Mouse (Mus musculus) neural tube, embryonic 12.5 days (tissue): ENCODE results near the gene 1700028P14Rik. TPM values are rescaled to one million over a fixed set of nuclear protein-coding genes. Genes with fewer than 3 reads are reported as not detected.

Experiments
- ATAC-seq: fragments of 200-750 bp; cut with Nextera tagmentation; 2 replicates; pipeline ENCODE4 v1.8.0; 2017; ENCODE audit warnings: low read depth, mild to moderate bottlenecking, moderate TSS enrichment, moderate library complexity; ENCODE audit not compliant: low FRiP score
- H3K27ac ChIP-seq: fragments of 300-500 bp; sonication (generic); 2 replicates; pipeline ENCODE4 v1.5.1; 2016
- H3K27me3 ChIP-seq: fragments of 300-500 bp; sonication (generic); replicated peaks from 2 replicates; pipeline ENCODE4 v1.6.1; 2016; ENCODE audit warnings: mild to moderate bottlenecking
- H3K36me3 ChIP-seq: fragments of 300-500 bp; sonication (generic); 2 replicates; pipeline ENCODE4 v1.6.1; 2016; ENCODE audit warnings: mild to moderate bottlenecking
- H3K4me1 ChIP-seq: fragments of 300-500 bp; sonication (generic); 2 replicates; pipeline ENCODE4 v1.6.1; 2016
- H3K4me2 ChIP-seq: fragments of 300-500 bp; sonication (generic); replicated peaks from 2 replicates; pipeline ENCODE4 v1.6.1; 2016; ENCODE audit warnings: mild to moderate bottlenecking
- H3K4me3 ChIP-seq: fragments of 300-500 bp; sonication (generic); 2 replicates; pipeline ENCODE4 v1.5.1; 2016
- H3K9ac ChIP-seq: fragments of 300-500 bp; sonication (generic); 2 replicates; pipeline ENCODE4 v1.6.1; 2016; ENCODE audit warnings: mild to moderate bottlenecking
- H3K9me3 ChIP-seq: fragments of 300-500 bp; sonication (generic); 2 replicates; pipeline ENCODE4 v1.6.1; 2016; ENCODE audit warnings: mild to moderate bottlenecking
- WGBS: fragments of 180-500 bp; shearing (Covaris S2); methylation state at CpG from one replicate; pipeline ENCODE4 v1.1.7; 2016; 5-methylcytosine and 5-hydroxymethylcytosine counted together
- polyA plus RNA-seq: library from polyadenylated mRNA; unstranded; fragments of >200 nt; fragmentation: Nextera tagmentation; extraction: Ambion mirVana; gene quantifications from 2 replicates; pipeline ENCODE4 v1.2.1, GENCODE M21; 2016

The 1700028P14Rik gene
- polyA plus RNA-seq, 1 experiment from 2014 or later: not detected

- no peak for ATAC-seq
- WGBS: 87% methylated on average over 4 of the region's 4 CpGs
- Histone ChIP-seq H3K9me3 (no peaks in the 10 kb centered on the region), H3K36me3 (no peaks in the 10 kb centered on the region), H3K4me2 (no peak overlapping the region), H3K9ac (no peak overlapping the region), H3K27me3 (no peaks in the 10 kb centered on the region), H3K27ac (no peak overlapping the region), H3K4me3 (no peak overlapping the region), H3K4me1 (no peaks in the 10 kb centered on the region)
Measured at GRCm38 (mm10) chr19:23521831-23522230, 130.8 kb downstream of the 1700028P14Rik start.

GRCm38 (mm10) chr19:23521071-23521470 is 131.5 kb downstream of the 1700028P14Rik start:
- H3K9me3 ChIP-seq: no peaks in the 10 kb centered on the region
- WGBS: 92% methylated on average over 8 of the region's 8 CpGs
- ATAC-seq: no peak

DNA sequence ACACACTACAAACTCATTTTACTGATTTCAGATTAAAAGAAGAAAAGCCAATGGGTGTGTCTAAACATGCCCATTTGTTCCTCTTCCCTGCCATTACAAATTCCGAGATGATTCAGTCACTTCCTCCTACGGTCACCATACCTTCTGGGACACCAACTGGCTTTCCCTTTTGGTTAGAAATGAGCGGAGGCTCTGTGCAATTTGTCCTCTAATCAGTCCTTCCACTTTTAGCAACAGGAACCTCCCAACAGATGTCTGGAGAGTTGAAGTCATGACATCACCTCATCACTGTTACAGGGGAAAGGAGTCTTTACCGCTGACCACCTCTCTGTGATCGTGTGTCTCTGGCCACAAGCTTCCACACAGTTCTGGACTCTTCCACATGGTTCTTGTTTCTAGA is 132.0 kb downstream of the 1700028P14Rik start:
- no peak overlapping the region for H3K4me3 ChIP-seq
- no peaks in the 10 kb centered on the region for H3K36me3 ChIP-seq
- no peak for ATAC-seq
- H3K4me2 ChIP-seq: no peak overlapping the region
- no peak overlapping the region for H3K27ac ChIP-seq
- H3K9me3 ChIP-seq: no peaks in the 10 kb centered on the region
- WGBS: 79% methylated on average over 5 of the region's 5 CpGs
- H3K9ac ChIP-seq: no peak overlapping the region
- H3K4me1 ChIP-seq: no peaks in the 10 kb centered on the region
- no peaks in the 10 kb centered on the region for H3K27me3 ChIP-seq

More at GRCm38 (mm10) chr19:23521071-23521470, 131.5 kb downstream of the 1700028P14Rik start:
- Histone ChIP-seq H3K4me3 (no peak overlapping the region), H3K36me3 (no peaks in the 10 kb centered on the region), H3K27ac (no peak overlapping the region), H3K27me3 (no peaks in the 10 kb centered on the region), H3K4me2 (no peak overlapping the region), H3K9ac (no peak overlapping the region), H3K4me1 (no peaks in the 10 kb centered on the region)

GRCm38 (mm10) chr19:23518477-23518876 is 134.1 kb downstream of the 1700028P14Rik start:
- Histone ChIP-seq H3K9ac (no peak overlapping the region), H3K27me3 (no peaks in the 10 kb centered on the region), H3K9me3 (no peaks in the 10 kb centered on the region), H3K4me3 (no peak overlapping the region), H3K4me1 (no peaks in the 10 kb centered on the region), H3K4me2 (no peak overlapping the region), H3K36me3 (no peaks in the 10 kb centered on the region), H3K27ac (no peak overlapping the region)
- no peak for ATAC-seq
- 91% methylated on average over 5 of the region's 5 CpGs for WGBS

DNA sequence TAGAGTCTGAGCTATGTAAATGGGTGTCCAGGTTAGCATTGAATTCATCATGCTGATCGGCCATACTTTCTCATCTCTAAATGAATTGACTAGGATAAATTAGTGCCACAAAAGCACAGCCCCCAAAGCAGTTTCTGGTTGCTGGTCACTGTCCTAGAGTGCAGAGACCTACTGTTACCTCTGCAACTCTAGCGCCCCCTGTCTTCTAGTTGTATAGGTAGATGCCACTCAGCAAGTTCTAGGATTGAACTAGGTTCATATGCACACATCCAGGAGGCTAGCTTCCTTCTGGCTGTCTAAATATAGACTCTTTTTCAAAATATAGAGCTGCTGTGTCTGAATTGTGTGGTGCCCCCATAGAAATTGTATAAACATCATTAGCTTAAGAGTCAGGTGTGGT is 141.3 kb downstream of the 1700028P14Rik start:
- WGBS: 44% methylated on average over 2 of the region's 2 CpGs
- Histone ChIP-seq H3K9ac (no peak overlapping the region), H3K4me1 (peaks cover 4% of the 10 kb centered on the region; the same call in 1 of the 2 replicates), H3K27me3 (no peaks in the 10 kb centered on the region), H3K4me3 (no peak overlapping the region), H3K36me3 (no peaks in the 10 kb centered on the region), H3K9me3 (no peaks in the 10 kb centered on the region), H3K4me2 (no peak overlapping the region), H3K27ac (no peak overlapping the region)
- no peak for ATAC-seq

Other genes with a start within 250 kb of the 1700028P14Rik start
- 2.3 and 2.4 TPM in 2 replicates for gene Mamdc2, start 204.4 kb downstream of the 1700028P14Rik start, polyA plus RNA-seq
- gene Ptar1, start 34.6 kb upstream of the 1700028P14Rik start, polyA plus RNA-seq: 5.8 and 6.7 TPM in 2 replicates
- 5.3 and 6.5 TPM in 2 replicates for gene Apba1, start 106.1 kb upstream of the 1700028P14Rik start, polyA plus RNA-seq